Mouse (Mus musculus) thymus, postnatal 25 days (tissue): ENCODE data around the gene Nudt12.

Experiments
- DNase-seq: peaks from one replicate; pipeline ENCODE4 v3.0.0; 2022

Gene Nudt12

DNA sequence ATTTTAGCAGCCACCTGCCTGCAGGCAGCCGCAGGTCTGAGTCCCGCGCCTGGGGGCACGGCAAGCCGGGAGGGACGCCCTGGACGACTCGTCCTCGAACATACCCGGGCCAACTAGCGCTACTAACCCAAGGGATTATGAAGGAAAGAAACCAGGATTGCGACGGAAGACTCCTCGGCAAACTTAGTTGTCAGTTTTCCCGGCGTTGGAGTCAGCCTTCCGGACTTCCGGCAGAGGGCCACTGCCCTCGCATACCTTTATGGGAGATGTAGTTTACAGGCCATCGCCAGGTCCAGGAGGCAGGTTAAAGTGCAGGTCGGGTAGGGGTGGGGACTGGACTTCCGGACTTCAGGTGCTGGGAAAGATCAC, at the start of gene Nudt12:
Nudt12 (minus strand) TSS at position 282 of the 369 bp plus-strand sequence.
- peak; percentile 56 for DNase-seq

DNA sequence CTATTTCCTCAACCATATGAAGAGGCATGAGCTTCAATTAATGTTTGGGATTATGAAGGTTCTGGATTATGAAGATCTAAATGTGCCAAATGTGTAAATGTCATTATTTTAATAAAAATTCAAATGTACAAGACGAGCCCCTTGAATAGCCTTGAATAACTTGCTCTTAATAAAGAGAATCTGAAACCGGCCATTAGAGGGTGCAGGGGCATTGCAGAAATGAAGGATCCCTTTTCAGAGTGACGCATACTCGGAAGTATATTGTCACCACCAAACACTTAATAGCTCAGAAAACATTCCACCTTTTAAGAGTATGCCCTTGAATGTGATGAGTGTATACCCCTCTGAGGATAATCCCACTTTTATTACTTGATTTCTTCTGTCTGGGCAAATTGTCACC, 40.1 kb upstream of the Nudt12 start:
- DNase-seq = no peak

DNA sequence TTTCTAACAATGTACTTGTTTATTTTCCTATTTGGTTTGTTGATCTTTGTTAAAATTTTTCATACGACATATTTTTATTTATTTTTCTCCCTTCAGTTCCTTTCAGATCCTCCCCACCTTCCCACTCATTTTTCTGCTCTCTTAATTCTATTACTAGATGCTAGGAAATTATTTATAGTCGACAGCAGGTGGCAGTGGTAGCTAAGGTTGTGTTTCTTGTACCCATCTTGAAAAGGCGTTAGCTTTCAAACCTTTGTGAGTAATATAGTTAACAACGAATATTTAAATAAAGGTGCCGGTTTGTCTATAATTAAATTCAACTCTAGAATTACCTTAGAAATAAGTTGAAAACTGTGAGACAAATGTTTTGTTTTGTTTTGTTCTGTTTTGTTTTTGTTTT, 26.6 kb upstream of the Nudt12 start:
- no peak for DNase-seq

- DNase-seq = no peak
Observed at GRCm38 (mm10) chr17:59033445-59033844, 20.3 kb upstream of the Nudt12 start.

- DNase-seq = no peak
Observed at GRCm38 (mm10) chr17:59026336-59026735, 13.2 kb upstream of the Nudt12 start.

DNA sequence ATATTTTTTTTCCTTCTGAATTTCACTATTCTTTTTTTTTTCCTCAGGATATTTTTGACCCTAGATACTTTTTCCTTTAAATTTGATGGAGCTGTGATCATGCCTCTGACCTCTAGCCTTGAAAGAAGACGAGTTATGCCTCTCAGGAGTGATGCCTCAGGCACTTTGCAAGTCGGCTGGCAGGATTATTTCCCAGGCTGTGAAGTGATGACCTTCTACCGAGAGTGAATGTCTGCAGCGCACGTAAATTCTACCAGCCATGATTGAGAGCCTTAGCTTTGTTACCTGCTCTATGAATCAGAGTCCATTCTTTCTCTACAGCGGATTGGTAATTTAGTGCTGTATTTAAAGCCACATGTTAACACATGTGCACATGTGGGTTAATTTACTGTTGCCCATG, 11.3 kb upstream of the Nudt12 start:
- DNase-seq = no peak

- no peak for DNase-seq
Observed at GRCm38 (mm10) chr17:59023971-59024370, 10.8 kb upstream of the Nudt12 start.

DNA sequence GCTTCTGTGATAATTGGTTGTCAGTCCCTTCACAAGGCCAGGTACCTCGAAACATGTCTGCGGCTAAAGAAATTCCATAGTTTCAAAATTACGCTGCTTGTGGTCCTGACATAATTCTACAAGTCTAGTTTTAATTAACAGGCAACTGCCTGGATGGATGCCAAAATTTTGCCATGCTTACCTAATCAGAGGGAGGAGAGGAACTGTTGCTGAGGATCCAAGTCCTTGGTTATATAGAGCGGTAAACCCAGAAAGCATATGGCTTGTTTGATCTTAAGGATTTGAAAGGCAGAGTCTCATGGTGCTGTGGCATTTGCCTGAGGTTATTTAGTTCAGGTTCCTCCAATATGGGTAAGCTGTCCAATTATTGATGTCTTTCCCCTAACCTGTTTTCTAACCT, 5.5 kb upstream of the Nudt12 start:
- no peak for DNase-seq

- DNase-seq = no peak
Observed at GRCm38 (mm10) chr17:59012421-59013090, 616 bp downstream of the Nudt12 start.

DNA sequence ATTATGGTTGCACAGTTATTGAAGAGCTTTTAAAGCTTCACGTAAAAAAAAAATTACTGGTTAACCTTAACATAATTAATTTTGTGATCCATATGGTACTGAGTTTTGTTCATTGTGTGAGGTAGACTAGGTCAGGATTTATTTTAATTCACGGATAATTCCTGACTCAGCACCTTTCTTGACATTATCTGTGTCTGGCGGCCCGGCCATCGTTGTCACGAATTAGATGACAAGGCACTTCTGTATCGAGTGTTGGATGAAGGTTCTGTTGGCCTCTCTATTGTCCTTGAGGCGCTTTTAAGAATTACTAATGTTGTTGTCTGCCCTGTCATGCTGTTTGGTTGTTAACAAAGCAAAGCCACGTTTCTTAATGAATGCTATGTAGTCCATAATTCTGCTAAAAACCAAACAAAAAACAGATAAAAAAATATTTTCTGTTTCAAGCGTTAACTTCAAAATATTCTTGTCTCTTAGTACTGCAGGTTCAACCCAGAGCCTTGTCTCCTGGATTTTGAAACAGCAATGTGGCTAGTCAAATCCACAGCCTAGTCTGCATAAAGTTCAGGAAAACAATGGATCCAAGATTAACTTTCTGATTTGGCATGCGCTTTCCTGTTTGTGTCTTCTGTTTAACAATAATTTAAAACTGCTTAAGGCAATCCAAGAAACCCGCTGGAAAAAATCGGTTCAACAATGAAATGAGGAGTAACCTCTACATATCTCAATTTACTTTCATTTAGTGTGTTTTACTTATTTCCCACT, 1.4 kb downstream of the Nudt12 start:
- no peak for DNase-seq

DNA sequence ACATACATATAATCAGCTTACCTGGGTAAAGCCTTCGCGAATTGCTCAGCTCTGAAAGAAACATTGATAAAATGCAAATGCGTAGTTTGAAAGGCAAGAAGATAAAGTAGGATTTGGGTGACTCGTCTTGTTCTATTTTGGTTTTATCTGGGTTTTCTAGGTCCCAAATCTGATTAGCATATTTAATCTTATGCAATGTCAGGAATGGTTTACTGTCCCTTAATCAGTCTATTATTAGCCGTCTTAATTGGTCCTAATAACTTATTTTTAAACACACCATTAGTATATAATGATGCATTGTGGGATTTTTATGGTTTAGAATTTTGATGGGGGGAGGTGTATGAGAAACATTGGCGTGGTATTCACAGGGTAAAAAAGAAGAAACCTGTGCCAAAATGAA, 21.9 kb downstream of the Nudt12 start, which contains the start of gene Pdzph1:
Pdzph1 (minus strand) TSS at position 101 of the 400 bp plus-strand sequence.
- no peak for DNase-seq

GRCm38 (mm10) chr17:58973237-58973636, 39.9 kb downstream of the Nudt12 start:
- DNase-seq = no peak

DNA sequence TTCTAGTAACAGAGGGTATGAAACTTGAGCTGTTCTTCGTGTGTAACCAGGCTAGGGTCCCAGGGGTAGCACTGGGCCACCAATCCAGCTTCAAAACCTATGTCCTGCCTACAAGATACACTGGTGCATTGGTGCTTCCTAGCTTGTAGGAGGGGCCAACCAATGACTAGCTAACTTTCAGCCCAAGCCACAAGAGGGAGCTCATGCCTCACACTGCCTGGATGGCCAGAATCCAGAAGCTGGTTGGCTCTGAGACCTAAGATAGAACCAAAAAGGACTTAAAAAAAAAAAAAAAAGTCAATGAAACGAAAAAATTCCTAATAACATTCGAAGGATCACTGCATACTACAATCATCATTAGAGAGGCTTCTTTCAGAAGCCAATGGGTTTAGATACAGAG, 53.3 kb downstream of the Nudt12 start:
- peak; percentile 3 for DNase-seq

DNA sequence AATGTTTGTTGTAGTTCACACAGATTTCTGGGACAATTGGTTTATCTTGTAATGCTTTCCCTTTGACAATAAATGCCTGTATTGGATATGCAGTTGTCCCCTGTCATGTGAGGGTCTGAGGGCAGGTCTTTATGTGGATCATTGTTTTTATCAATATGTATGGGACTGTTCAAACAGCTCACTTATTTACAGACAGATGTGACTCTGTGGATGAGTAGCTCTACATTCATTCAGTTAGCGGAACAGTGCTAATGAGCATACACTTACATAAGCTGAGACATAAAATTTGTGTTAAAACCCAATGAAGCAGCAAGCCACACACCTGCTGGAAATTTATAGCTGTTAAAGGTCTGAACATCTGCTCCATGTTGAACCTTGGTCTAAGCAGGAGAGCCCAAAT, 56.1 kb downstream of the Nudt12 start:
- DNase-seq = no peak
